Mouse (Mus musculus) bone marrow, adult 2 months (tissue): ENCODE results near the gene Ctbp2.
"Not testable (repeated sequence)": the region's sequence is repeated elsewhere in the genome, so short reads cannot be mapped to it uniquely, and the experiment has no call there.

Experiments
- CTCF ChIP-seq: fragments of 200-500 bp; IDR thresholded peaks from 2 replicates; pipeline ENCODE4 v1.5.1; 2011; ENCODE audit warnings: low read length, control low read depth; ENCODE audit not compliant: control insufficient read depth, insufficient read depth
- POLR2A ChIP-seq: fragments of 200-500 bp; IDR thresholded peaks from 2 replicates; pipeline ENCODE4 v1.6.1; 2011; ENCODE audit warnings: low read depth, mild to moderate bottlenecking, control low read depth, low read length, borderline replicate concordance; ENCODE audit not compliant: control insufficient read depth

DNA sequence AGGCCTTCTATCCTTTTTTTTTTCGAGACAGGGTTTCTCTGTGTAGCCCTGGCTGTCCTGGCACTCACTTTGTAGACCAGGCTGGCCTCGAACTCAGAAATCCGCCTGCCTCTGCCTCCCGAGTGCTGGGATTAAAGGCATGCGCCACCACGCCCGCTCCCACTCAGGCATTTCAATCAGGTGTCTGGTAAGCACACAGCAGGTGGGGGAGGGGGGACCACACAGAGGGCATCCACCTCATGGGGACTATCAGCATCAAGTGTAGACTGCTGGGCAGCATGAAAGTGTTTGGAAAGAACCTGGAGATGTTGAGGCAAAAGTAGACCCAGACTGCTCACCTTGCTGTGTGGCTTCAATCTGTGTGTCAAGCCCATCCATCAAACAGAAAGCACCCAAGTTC, 28.5 kb downstream of the Ctbp2 start:
- TF ChIP-seq CTCF, POLR2A: not testable (repeated sequence)
